Mouse (Mus musculus) ES-Bruce4 (cell line): ENCODE measurements around the gene Rnf216. TPM values are rescaled to one million over a fixed set of nuclear protein-coding genes. Genes with fewer than 3 reads are reported as not detected.

Experiments used
- H3K27ac ChIP-seq: 2 replicates; pipeline ENCODE4 v1.5.1; 2012; ENCODE audit warnings: low read length, inconsistent platforms; ENCODE audit not compliant: insufficient read depth
- H3K27me3 ChIP-seq: 2 replicates; pipeline ENCODE4 v1.6.1; 2012; ENCODE audit warnings: mild to moderate bottlenecking, low read length, inconsistent platforms; ENCODE audit not compliant: control insufficient read depth, poor library complexity, insufficient read depth, severe bottlenecking
- H3K36me3 ChIP-seq: 2 replicates; pipeline ENCODE4 v1.6.1; 2012; ENCODE audit warnings: inconsistent platforms, mild to moderate bottlenecking, low read length, moderate library complexity; ENCODE audit not compliant: control insufficient read depth, poor library complexity, insufficient read depth, severe bottlenecking
- H3K4me1 ChIP-seq: one replicate; pipeline ENCODE4 v1.8.1; 2011; ENCODE audit warnings: low read length; ENCODE audit not compliant: control insufficient read depth, insufficient read depth
- H3K4me3 ChIP-seq: 2 replicates; pipeline ENCODE4 v1.5.1; 2011; ENCODE audit warnings: low read depth, mild to moderate bottlenecking, low read length
- H3K9ac ChIP-seq: 2 replicates; pipeline ENCODE4 v1.6.1; 2012; ENCODE audit warnings: low read depth, mild to moderate bottlenecking, inconsistent platforms; ENCODE audit not compliant: poor library complexity, severe bottlenecking
- H3K9me3 ChIP-seq: replicated peaks from 2 replicates; pipeline ENCODE4 v1.6.1; 2012; ENCODE audit warnings: mild to moderate bottlenecking, low read length, inconsistent platforms; ENCODE audit not compliant: control insufficient read depth, poor library complexity, insufficient read depth, severe bottlenecking
- CTCF ChIP-seq: IDR thresholded peaks from one replicate; pipeline ENCODE4 v1.8.1; 2011; ENCODE audit warnings: low read depth, low read length
- EP300 ChIP-seq: IDR thresholded peaks from 2 replicates; pipeline ENCODE4 v1.6.1; 2011; ENCODE audit warnings: low read depth, low read length; ENCODE audit not compliant: insufficient read depth
- POLR2A ChIP-seq: IDR thresholded peaks from one replicate; pipeline ENCODE4 v1.8.1; 2011; ENCODE audit warnings: low read length; ENCODE audit not compliant: insufficient read depth
- polyA plus RNA-seq: library from polyadenylated mRNA; stranded (reverse); fragments of >200 nt; gene quantifications from 2 replicates; pipeline ENCODE4 v1.2.4, GENCODE M21; 2011; ENCODE audit warnings: low read depth; ENCODE audit not compliant: missing spikeins, insufficient read depth, insufficient read length

The Rnf216 gene
- polyA plus RNA-seq, 1 experiment = 51.6 TPM

- Histone ChIP-seq H3K27me3 (no peaks in the 10 kb centered on the region), H3K4me1 (no peaks in the 10 kb centered on the region), H3K9ac (no peak overlapping the region), H3K9me3 (no peaks in the 10 kb centered on the region), H3K27ac (no peak overlapping the region), H3K36me3 (peaks cover 2% of the 10 kb centered on the region), H3K4me3 (no peak overlapping the region)
- TF ChIP-seq EP300 (no peak), CTCF (no peak), POLR2A (no peak)
Measured at GRCm38 (mm10) chr5:143032639-143033146, 80.1 kb downstream of the Rnf216 start.

GRCm38 (mm10) chr5:143031681-143032080 is 81.1 kb downstream of the Rnf216 start:
- Histone ChIP-seq H3K36me3 (peaks cover 11% of the 10 kb centered on the region), H3K4me3 (no peak overlapping the region), H3K9me3 (no peaks in the 10 kb centered on the region), H3K27me3 (no peaks in the 10 kb centered on the region), H3K27ac (no peak overlapping the region), H3K4me1 (no peaks in the 10 kb centered on the region), H3K9ac (no peak overlapping the region)
- TF ChIP-seq POLR2A (no peak), EP300 (no peak), CTCF (no peak)

DNA sequence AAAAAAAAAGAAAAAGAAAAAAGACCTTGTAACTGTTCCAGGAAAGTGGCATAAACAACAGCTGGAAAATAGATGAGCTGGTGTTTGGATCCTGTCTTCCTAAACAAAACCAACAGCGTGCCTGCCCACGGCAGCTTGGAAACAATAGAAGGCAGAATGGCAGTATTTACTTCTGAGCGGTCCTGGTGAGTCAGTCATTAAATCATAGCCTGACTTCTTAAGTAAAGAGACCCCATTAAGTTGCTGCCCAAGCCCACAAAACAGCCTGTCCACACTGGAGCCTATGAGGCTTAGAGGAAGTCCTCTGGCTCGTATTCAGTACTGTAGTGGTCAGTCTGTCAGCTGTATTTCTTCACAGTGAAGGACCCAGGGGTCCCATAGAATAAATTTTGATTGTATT is 81.6 kb downstream of the Rnf216 start:
- Histone ChIP-seq H3K27ac (no peak overlapping the region), H3K4me1 (no peaks in the 10 kb centered on the region), H3K4me3 (no peak overlapping the region), H3K9me3 (no peaks in the 10 kb centered on the region), H3K36me3 (peaks cover 11% of the 10 kb centered on the region), H3K27me3 (no peaks in the 10 kb centered on the region), H3K9ac (no peak overlapping the region)
- TF ChIP-seq POLR2A (no peak), EP300 (no peak), CTCF (no peak)

DNA sequence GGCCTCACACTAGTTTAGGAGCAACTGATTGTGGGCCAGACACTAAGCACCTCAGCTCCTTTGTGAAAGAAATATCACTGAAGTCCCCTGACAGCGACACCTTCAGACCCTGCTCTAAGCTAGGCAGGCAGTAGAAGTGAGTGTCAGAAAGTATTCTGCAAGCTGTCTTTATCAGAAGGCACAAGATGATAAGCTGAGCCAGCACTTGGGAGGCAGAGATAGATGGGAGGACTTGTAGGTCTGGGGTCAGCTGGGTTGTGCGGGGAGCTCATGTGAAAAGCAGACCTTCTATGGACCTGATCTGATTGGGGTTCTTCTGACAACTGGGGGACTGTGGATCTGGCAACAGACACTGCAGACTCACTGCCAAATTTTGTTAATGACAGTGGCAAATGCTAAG is 88.9 kb downstream of the Rnf216 start:
- no peak overlapping the region for H3K9ac ChIP-seq
- peaks cover 24% of the 10 kb centered on the region for H3K36me3 ChIP-seq
- H3K9me3 ChIP-seq = no peaks in the 10 kb centered on the region
- no peak for TF ChIP-seq CTCF
- no peak for TF ChIP-seq EP300
- TF ChIP-seq POLR2A = no peak
- no peak overlapping the region for H3K27ac ChIP-seq
- no peaks in the 10 kb centered on the region for H3K27me3 ChIP-seq
- H3K4me1 ChIP-seq = no peaks in the 10 kb centered on the region
- no peak overlapping the region for H3K4me3 ChIP-seq

DNA sequence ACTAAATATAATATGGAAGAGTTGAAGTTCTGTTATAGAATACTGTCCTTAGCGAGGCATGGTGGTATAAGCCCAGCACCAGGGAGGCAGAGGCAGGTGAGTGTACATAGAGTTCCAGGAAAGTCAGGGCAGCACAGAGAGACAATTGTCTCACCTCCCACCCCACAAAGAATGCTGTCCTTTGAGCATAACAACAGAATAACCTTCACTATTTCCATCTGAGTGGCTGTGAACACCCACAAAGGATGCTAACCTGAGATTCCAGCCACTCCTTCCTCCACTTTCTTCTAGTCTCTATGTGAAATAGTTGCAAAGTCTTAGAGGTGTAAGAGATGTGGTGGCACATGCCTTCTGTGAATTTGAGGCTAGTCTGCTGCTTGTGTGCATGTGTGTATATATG is 89.8 kb downstream of the Rnf216 start:
- H3K9ac ChIP-seq = no peak overlapping the region
- H3K36me3 ChIP-seq = peaks cover 24% of the 10 kb centered on the region

DNA sequence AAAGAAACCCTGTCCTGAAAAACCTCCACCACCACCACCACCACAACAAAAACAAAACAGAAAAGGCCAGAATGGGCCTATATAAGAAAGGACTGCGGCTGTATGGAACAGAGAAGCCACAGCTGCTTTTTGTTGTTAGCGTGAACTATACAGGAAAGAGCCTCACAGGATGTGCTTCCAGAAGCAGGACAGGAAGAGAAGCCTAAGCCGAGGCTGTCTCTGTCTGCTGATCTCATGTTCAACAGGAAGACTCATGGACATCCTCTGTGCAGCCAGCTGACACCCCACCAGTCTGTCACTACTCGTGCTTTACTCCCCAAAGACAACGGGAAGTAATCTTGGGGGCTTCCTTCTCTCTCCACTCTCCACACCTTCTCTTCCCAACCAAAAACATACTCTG is 95.4 kb downstream of the Rnf216 start:
- H3K27ac ChIP-seq = no peak overlapping the region

More for the DNA sequence above, 89.8 kb downstream of the Rnf216 start:
- Histone ChIP-seq H3K9me3 (no peaks in the 10 kb centered on the region), H3K4me1 (no peaks in the 10 kb centered on the region), H3K4me3 (no peak overlapping the region), H3K27ac (peak overlapping the region; percentile 44; the same call in 1 of the 2 replicates), H3K27me3 (no peaks in the 10 kb centered on the region)
- TF ChIP-seq CTCF (no peak), POLR2A (no peak), EP300 (no peak)

More for the DNA sequence above, 95.4 kb downstream of the Rnf216 start:
- Histone ChIP-seq H3K9ac (no peak overlapping the region), H3K27me3 (no peaks in the 10 kb centered on the region), H3K9me3 (no peaks in the 10 kb centered on the region), H3K4me3 (no peak overlapping the region), H3K4me1 (no peaks in the 10 kb centered on the region), H3K36me3 (peaks cover 34% of the 10 kb centered on the region)
- no peak for TF ChIP-seq EP300
- TF ChIP-seq POLR2A = no peak
